Mouse (Mus musculus) MEL (cell line): ENCODE measurements at regions not wholly inside any gene's neighbourhood (a gene's known extent, or its start where the extent isn't known, plus 50 kb on each side); places are given as distances from the start of the nearest gene placed in this dataset.

Experiments
- DNase-seq: peaks from one replicate; pipeline ENCODE4 v3.0.0; 2011; ENCODE audit warnings: low read depth, low spot score
- H3K27ac ChIP-seq: 2 replicates; pipeline ENCODE4 v1.5.1; 2012; ENCODE audit warnings: low read depth, mild to moderate bottlenecking, control low read depth, low read length, moderate library complexity; ENCODE audit not compliant: control insufficient read depth
- H3K27me3 ChIP-seq, 2 experiments: fragments of 150-350 bp in 1 of 2; sonication (generic) in 1 of 2; 2 replicates each; pipeline ENCODE4 v1.6.1; 2012; ENCODE audit warnings: low read length in 2 of 2, mild to moderate bottlenecking in 2 of 2, improper control_type of control experiment in 1 of 2, moderate library complexity in 1 of 2; ENCODE audit not compliant: insufficient read depth in 2 of 2, control insufficient read depth in 1 of 2
- H3K36me3 ChIP-seq, 2 experiments: 2 replicates each; pipeline ENCODE4 v1.6.1; 2012 to 2014; ENCODE audit warnings: low read length in 2 of 2, improper control_type of control experiment in 1 of 2, inconsistent platforms in 1 of 2, mild to moderate bottlenecking in 1 of 2; ENCODE audit not compliant: insufficient read depth in 2 of 2, control insufficient read depth in 1 of 2
- H3K4me1 ChIP-seq, 2 experiments: fragments of 150-350 bp in 1 of 2; sonication (generic) in 1 of 2; 2 replicates each; pipeline ENCODE4 v1.6.1; 2012; ENCODE audit warnings: low read length in 2 of 2, improper control_type of control experiment in 1 of 2, mild to moderate bottlenecking in 1 of 2; ENCODE audit not compliant: insufficient read depth in 2 of 2, control insufficient read depth in 1 of 2
- H3K4me3 ChIP-seq, 2 experiments: fragments of 150-350 bp in 1 of 2; sonication (generic) in 1 of 2; 2 replicates each; pipeline ENCODE4 v1.5.1; 2012; ENCODE audit warnings: low read depth in 2 of 2, low read length in 2 of 2, mild to moderate bottlenecking in 2 of 2, moderate library complexity in 2 of 2, control low read depth in 1 of 2, improper control_type of control experiment in 1 of 2; ENCODE audit not compliant: control insufficient read depth in 1 of 2, insufficient read depth in 1 of 2
- H3K79me2 ChIP-seq: 2 replicates; pipeline ENCODE4 v1.6.1; 2012; ENCODE audit warnings: mild to moderate bottlenecking, low read length, moderate library complexity; ENCODE audit not compliant: control insufficient read depth, poor library complexity, insufficient read depth
- H3K9ac ChIP-seq: 2 replicates; pipeline ENCODE4 v1.6.1; 2012; ENCODE audit warnings: low read depth, mild to moderate bottlenecking, control low read depth, low read length, moderate library complexity; ENCODE audit not compliant: control insufficient read depth, poor library complexity, severe bottlenecking
- H3K9me3 ChIP-seq: fragments of 150-350 bp; sonication (generic); replicated peaks from 2 replicates; pipeline ENCODE4 v1.6.1; 2012; ENCODE audit warnings: mild to moderate bottlenecking, low read length, improper control_type of control experiment, moderate library complexity; ENCODE audit not compliant: insufficient read depth
- ELF1 ChIP-seq: IDR thresholded peaks from 2 replicates; pipeline ENCODE4 v1.6.1; 2014; ENCODE audit warnings: low read depth, mild to moderate bottlenecking, inconsistent platforms, low read length, improper control_type of control experiment, moderate library complexity
- EP300 ChIP-seq, 2 experiments: IDR thresholded peaks; 2 replicates each; pipeline ENCODE4 v1.6.1; 2011; ENCODE audit warnings: improper control_type of control experiment in 2 of 2, low read length in 2 of 2, low read depth in 1 of 2, mild to moderate bottlenecking in 1 of 2
- ETS1 ChIP-seq: IDR thresholded peaks from 2 replicates; pipeline ENCODE4 v1.6.1; 2012; ENCODE audit warnings: low read depth, mild to moderate bottlenecking, inconsistent platforms, low read length, improper control_type of control experiment, moderate library complexity
- GABPA ChIP-seq: IDR thresholded peaks from 2 replicates; pipeline ENCODE4 v1.6.1; 2012; ENCODE audit warnings: low read depth, mild to moderate bottlenecking, inconsistent platforms, low read length, improper control_type of control experiment, moderate library complexity
- KAT2A ChIP-seq: conservative IDR thresholded peaks from 2 replicates; pipeline ENCODE4 v1.6.1; 2012; ENCODE audit warnings: low read depth, low read length, improper control_type of control experiment, inconsistent platforms
- MAFK ChIP-seq: IDR thresholded peaks from 2 replicates; pipeline ENCODE4 v1.6.1; 2011; ENCODE audit warnings: low read depth, mild to moderate bottlenecking, low read length, improper control_type of control experiment, borderline replicate concordance
- MAX ChIP-seq: IDR thresholded peaks from 2 replicates; pipeline ENCODE4 v1.6.1; 2011; ENCODE audit warnings: low read length, improper control_type of control experiment
- MYC ChIP-seq: IDR thresholded peaks from 2 replicates; pipeline ENCODE4 v1.6.1; 2011; ENCODE audit warnings: low read depth, mild to moderate bottlenecking, low read length, improper control_type of control experiment, moderate library complexity
- NELFE ChIP-seq: IDR thresholded peaks from 2 replicates; pipeline ENCODE4 v1.6.1; 2011; ENCODE audit warnings: low read depth, low read length, improper control_type of control experiment
- NRF1 ChIP-seq: IDR thresholded peaks from 2 replicates; pipeline ENCODE4 v1.6.1; 2014; ENCODE audit warnings: low read depth, mild to moderate bottlenecking, inconsistent platforms, low read length, improper control_type of control experiment, moderate library complexity; ENCODE audit not compliant: poor library complexity, insufficient read depth, severe bottlenecking
- POLR2A ChIP-seq, 2 experiments: IDR thresholded peaks; 2 replicates each; pipeline ENCODE4 v1.6.1; 2011 to 2012; ENCODE audit warnings: low read length in 2 of 2, mild to moderate bottlenecking in 2 of 2, control low read depth in 1 of 2, improper control_type of control experiment in 1 of 2, low read depth in 1 of 2, moderate library complexity in 1 of 2; ENCODE audit not compliant: control insufficient read depth in 1 of 2, insufficient read depth in 1 of 2, poor library complexity in 1 of 2
- RCOR1 ChIP-seq: IDR thresholded peaks from 2 replicates; pipeline ENCODE4 v1.6.1; 2012; ENCODE audit warnings: low read depth, mild to moderate bottlenecking, inconsistent platforms, low read length, improper control_type of control experiment
- SIN3A ChIP-seq: IDR thresholded peaks from 2 replicates; pipeline ENCODE4 v1.6.1; 2012; ENCODE audit warnings: low read length, improper control_type of control experiment, inconsistent platforms
- SMC3 ChIP-seq: IDR thresholded peaks from 2 replicates; pipeline ENCODE4 v1.6.1; 2011; ENCODE audit warnings: low read depth, low read length, improper control_type of control experiment
- TAL1 ChIP-seq: IDR thresholded peaks from 2 replicates; pipeline ENCODE4 v1.6.1; 2012; ENCODE audit warnings: mild to moderate bottlenecking, inconsistent platforms, low read length, moderate library complexity, mixed read lengths
- USF1 ChIP-seq: IDR thresholded peaks from 2 replicates; pipeline ENCODE4 v1.6.1; 2014; ENCODE audit warnings: low read depth, mild to moderate bottlenecking, inconsistent platforms, low read length, improper control_type of control experiment, moderate library complexity
- USF2 ChIP-seq, 2 experiments: IDR thresholded peaks; 2 replicates each; pipeline ENCODE4 v1.6.1; 2011 to 2012; ENCODE audit warnings: improper control_type of control experiment in 2 of 2, low read length in 2 of 2, borderline replicate concordance in 1 of 2, inconsistent platforms in 1 of 2, low read depth in 1 of 2, mild to moderate bottlenecking in 1 of 2; ENCODE audit not compliant: insufficient read depth in 1 of 2
- ZC3H11A ChIP-seq: IDR thresholded peaks from 2 replicates; pipeline ENCODE4 v1.6.1; 2012; ENCODE audit warnings: low read depth, mild to moderate bottlenecking, inconsistent platforms, low read length, improper control_type of control experiment
- ZKSCAN1 ChIP-seq: IDR thresholded peaks from 2 replicates; pipeline ENCODE4 v1.6.1; 2012; ENCODE audit warnings: low read depth, mild to moderate bottlenecking, inconsistent platforms, low read length, improper control_type of control experiment, moderate library complexity
- ZNF384 ChIP-seq: IDR thresholded peaks from 2 replicates; pipeline ENCODE4 v1.6.1; 2012; ENCODE audit warnings: low read depth, mild to moderate bottlenecking, inconsistent platforms, low read length, improper control_type of control experiment

DNA sequence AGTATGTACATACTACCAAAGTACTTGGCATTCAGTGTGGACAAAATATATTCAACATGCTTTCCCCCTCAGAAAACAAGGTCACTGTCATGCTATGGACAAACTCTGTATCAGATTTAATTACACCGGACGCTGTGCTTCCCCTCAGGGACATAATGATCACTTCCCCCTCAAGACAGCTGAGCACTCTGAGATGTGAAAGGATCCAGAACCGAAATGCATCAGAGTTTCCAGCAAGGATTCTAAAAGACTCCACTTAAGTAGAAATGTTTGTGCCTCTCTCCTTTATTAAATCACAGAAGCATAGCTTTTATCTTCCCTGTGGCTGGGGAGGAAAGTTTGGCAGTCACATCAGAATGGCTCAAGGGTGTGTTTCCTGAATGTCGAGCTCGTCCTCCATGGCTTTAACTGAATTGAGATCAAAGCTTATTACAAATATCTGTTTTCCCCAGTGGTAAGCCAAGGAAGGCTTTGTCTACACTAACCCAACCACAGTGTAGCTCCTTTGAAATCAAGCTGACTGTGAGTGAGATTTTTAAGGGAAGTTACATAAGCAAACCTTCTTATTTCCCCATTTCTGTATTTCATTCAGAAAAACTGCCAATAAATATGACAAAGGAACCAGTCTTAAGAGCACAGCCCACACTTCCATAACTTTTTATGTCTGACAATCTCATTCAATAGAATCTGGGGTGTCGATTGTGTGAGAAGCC lies 161.2 kb downstream of the Cth start:
- Histone ChIP-seq H3K4me1 (no peaks in the 10 kb centered on the region), H3K79me2 (no peaks in the 10 kb centered on the region), H3K27me3 (no peaks in the 10 kb centered on the region), H3K27ac (no peak overlapping the region), H3K4me3 (no peak overlapping the region), H3K9ac (no peak overlapping the region), H3K36me3 (no peaks in the 10 kb centered on the region), H3K9me3 (no peaks in the 10 kb centered on the region)
- DNase-seq = no peak
- no peak for TF ChIP-seq ETS1

DNA sequence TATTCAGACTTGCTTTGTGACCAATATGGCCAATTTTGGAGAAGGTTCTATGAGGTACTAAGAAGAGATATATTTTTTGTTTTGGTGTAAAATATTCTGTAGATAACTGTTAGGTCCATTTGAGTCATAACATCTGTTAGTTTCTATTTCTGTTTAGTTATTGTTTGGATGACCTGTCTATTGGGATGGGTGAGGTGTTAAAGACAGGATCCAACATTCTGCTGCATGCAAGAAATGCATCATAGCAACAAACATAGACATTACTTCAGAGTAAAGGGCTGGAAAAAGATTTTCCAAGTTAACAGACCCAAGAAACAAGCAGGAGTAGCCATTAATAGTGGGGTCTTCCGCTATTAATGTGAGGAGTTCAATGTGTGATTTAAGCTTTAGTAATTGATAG lies 165.0 kb downstream of the Cth start:
- H3K4me1 ChIP-seq = no peaks in the 10 kb centered on the region
- H3K79me2 ChIP-seq = no peaks in the 10 kb centered on the region
- TF ChIP-seq MYC = no peak
- TF ChIP-seq GABPA = no peak
- TF ChIP-seq NRF1 = no peak
- no peak for TF ChIP-seq EP300 (IDR thresholded peaks at IDR 0.05; ENCODE audit: low read depth in 1 of 2, low read length in 2 of 2)
- no peak for TF ChIP-seq MAFK
- no peak for TF ChIP-seq ELF1
- no peak for TF ChIP-seq TAL1
- TF ChIP-seq SMC3 = no peak
- no peak for TF ChIP-seq USF1
- TF ChIP-seq MAX = no peak
- no peak for TF ChIP-seq RCOR1
- TF ChIP-seq SIN3A = no peak
- no peak for TF ChIP-seq ZC3H11A
- TF ChIP-seq POLR2A (IDR thresholded peaks at IDR 0.05; ENCODE audit: control insufficient read depth in 1 of 2, insufficient read depth in 1 of 2, low read depth in 1 of 2, low read length in 2 of 2, poor library complexity in 1 of 2) = no peak
- TF ChIP-seq USF2 (IDR thresholded peaks at IDR 0.05; ENCODE audit: borderline replicate concordance in 1 of 2, insufficient read depth in 1 of 2, low read depth in 1 of 2, low read length in 2 of 2) = no peak
- no peak for TF ChIP-seq ETS1
- no peak for TF ChIP-seq NELFE
- no peak for TF ChIP-seq ZKSCAN1
- TF ChIP-seq KAT2A = no peak
- TF ChIP-seq ZNF384 = no peak
- H3K27me3 ChIP-seq = no peaks in the 10 kb centered on the region; a peak in 1 of 4 replicates
- no peak overlapping the region for H3K4me3 ChIP-seq
- no peak overlapping the region for H3K9ac ChIP-seq
- H3K36me3 ChIP-seq = no peaks in the 10 kb centered on the region
- DNase-seq = no peak
- H3K27ac ChIP-seq = no peak overlapping the region
- H3K9me3 ChIP-seq = no peaks in the 10 kb centered on the region
